Mouse (Mus musculus) thymus, postnatal 4 days (tissue): ENCODE measurements around the gene Onecut1.

Experiments
- DNase-seq: peaks from one replicate; pipeline ENCODE4 v3.0.0; 2021

Onecut1 gene

DNA sequence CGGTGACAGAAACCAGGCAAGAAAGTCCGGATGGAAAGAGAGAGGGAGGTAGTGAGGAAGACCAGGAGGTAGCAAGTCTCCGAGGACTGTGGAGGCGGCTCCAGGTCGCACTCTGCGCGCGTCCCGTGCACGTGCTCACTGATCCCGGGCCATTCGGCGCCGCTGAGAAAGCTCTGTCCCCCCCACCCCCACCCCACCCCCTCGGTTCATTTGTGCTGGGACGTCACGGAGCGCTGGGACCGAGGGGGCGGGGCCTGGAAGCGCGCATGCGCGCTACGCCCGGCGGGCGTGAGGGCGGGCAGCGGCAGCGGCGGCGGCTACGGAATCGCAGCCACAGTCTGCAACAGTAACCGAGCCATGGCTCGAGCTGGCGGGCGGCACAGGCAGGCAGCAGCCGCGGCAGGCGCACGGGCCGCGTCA, at the start of gene Onecut1:
Gene Onecut1 (plus strand): TSS at position 361 of the 420 bp plus-strand sequence.
- peak; percentile 51 for DNase-seq

DNA sequence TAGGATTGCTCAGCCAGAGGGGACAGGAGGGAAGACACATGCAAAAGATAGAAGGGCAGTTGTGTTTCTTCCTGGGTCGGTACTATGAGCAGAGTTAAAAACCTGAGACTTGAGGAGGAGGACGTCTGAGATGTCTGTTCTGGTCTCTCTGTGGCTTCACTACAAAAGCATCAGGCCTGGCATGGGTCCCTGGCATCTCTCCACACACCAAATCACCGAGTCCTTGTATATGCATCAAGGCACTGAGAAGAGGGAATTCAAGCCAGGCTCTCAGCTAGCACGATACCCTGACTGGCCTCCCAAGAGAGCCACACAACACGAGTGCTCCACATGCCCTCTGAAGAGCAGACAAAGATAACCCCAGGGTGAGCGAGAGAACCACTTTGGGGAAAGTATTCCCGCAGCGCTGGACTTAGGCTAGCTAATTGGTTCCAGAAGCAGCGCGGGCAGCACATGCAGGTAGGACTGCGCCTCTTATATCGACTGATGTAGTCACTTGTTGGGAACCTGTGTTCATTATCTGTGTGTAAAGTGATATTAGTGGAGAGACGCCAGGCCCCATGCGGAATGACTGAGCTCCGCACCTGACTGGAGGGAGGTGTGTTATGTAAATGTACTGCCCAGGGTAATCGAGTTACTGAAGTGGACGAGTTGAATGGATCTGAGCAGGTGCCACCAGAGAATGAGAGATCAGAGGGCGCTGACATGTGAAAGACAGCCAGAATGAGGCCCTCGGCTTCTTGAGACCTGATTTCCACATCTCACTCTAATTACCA, 41.8 kb upstream of the Onecut1 start:
- no peak for DNase-seq

DNA sequence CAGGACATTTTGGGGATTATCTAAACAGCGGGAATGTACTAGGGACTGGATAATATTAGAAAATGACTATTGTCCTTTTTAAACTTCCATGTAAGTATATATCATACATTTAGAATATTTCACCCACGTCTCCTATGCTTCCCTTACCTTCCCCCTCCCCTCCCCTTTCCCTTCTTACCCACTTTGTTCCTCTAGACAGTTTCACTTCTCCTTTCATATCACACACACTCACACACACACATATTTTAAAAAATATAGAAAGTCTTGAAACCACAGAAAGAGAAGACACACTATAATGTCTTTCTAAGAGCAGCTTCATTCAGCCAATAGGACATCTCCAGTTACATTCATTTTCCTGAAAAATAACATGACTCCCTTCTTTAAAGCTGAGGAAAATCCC, 36.6 kb upstream of the Onecut1 start:
- DNase-seq, result no peak

DNA sequence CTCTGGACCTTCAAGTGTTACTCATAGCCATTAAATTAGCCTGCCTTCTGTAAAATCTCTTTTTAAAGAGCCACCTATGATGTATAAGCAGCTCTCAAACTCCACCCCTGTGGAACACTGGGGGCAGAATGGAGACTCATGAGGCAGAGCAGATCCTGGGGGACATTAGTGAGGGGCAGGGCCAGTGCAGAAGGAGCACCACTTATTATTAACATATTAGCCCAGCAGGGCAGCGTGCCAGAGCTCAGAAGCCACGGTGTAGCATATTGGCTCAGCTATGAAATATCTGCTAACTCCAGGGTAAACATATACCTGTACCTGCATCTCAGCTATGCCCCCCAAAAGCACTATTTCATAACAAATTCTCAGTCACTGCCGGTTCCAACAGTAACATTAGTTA, 32.5 kb upstream of the Onecut1 start:
- DNase-seq, result no peak

DNA sequence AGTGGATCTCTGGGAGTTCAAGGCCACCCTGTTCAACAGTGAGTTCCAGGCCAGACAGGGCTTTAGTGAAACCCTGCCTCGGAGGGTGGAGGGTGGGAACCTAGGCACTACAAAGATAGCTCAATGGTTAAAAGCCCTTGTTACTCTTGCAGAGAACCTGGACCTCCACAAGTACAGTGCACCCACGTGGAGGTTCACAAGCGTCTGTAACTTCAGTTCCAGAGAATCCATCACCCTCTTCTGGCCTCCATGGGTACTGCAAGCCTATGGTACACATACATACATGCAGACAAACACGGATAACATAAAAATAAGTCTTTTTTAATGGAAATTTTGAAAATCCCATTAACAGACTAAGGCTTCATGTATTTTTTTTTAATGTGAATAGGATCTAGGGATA, 18.8 kb upstream of the Onecut1 start:
- DNase-seq, result no peak

DNA sequence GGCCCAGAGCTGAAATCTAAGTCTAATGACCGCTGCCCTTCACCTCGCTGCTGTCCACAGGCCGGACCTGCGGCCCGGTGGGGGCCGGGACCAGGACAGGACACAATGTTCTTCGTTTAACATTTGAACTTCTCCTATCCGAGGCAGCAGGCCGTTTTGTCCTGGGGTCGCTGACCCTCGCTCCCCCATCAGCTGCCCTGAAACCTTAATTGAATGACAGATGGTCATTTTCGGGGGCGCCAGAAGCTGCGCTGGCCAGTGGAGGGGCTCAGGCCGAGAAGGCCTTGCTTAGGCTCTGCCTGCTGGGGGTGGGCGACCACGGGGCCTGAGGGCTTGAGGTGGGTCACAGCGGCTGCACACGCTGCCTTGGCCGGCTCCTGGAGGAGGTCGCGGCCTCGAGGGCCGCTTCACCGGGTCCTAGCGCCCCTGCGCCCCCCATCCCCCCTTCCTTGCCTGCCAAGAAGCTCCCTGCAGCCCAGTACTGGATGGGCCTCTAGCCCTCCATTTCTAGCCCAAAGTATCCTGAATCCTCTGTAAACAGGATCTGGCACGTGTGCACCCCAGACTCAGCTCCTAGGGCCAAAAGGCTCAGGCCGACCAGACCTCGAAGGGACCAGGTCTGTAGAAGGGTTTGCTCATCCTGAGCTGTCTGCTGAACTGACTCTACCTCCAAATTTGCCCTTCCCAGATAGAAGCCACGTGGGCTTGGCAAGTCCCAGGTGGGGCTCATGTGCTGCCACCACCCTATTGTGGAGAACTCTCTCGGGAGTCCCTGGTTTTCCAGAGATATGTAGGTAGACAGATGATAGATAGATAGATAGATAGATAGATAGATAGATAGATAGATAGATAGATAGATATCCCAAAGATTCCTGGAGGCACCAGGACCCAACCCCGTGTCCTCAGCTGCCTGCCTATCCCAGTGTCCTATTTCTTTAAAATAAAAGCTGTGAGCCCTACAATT, 14.6 kb upstream of the Onecut1 start:
- DNase-seq, result no peak

DNA sequence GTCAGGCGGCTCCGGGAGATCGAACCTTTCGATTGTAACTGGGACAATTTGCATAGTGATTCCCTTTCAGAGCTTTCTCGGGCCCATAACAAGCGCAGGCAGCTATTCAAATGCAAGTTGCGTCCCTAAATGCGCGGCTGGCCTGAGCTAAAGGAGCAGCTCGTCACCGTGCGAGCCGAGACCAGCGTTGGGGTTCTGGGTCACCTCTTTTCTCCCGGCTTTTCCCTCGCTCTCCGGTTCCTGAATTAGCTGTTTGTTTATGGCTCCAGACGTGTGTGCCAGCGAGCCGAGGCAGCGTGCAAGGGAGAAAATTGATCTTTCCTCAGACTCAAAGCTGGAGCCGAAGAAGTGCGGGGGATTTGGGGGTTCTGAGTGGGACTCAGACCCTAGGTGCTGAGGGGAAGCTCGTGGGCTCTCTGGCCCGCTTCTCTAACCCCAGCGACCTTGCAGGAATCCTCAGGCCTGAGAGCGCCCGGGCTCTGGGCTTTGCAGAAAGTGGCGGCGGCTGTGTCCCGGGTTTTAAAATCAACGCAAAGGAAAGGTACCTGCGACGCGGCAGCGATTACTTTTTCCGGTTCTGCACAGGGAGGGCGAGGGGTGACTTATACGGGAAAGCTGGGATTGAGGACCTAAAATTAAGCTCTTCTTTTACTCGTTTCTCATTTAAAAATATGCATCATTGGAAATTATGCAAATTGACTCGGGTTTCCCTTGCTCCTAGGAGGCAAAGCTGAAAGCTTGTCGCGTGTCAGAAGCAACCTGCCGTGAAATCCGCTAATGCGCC, 13.1 kb upstream of the Onecut1 start:
- DNase-seq, result no peak

DNA sequence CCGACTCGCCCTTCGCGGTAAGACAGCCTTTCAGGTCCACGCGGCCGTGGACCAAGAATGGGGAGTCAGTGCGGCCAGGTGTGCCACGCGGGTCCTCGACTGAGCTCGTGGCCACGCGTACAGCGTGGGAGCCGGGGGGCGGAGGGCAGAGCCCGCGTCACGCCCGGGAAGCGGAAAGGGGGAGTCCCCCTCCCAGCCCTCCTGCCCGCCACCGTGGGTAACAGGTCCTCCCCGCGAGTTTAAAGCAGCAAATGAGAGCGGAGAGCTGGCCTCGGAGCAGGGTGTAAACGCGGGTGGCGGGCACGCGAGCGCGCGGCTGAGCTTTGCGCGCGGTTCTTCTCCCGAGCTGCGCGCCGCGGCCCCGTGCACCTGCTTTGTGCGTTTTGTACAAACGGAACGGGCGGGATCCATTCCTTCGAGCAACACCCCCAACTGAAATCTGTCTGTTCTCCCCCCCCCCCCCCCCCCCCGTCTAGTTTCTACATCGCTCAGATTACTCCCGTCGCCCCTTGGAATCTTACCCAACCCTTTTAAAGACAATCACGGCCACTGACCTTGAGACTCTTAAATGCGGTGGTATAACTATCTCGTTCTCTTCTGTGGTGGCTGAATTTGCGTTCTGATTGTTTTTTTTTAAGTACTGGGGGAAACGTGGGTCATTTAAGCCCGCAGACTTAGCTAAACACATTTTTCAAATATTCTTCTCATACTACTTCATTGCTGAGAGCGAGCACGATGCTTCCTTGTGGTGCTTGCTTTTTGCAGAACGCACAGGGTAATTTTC, 12.3 kb upstream of the Onecut1 start:
- DNase-seq, result no peak

DNA sequence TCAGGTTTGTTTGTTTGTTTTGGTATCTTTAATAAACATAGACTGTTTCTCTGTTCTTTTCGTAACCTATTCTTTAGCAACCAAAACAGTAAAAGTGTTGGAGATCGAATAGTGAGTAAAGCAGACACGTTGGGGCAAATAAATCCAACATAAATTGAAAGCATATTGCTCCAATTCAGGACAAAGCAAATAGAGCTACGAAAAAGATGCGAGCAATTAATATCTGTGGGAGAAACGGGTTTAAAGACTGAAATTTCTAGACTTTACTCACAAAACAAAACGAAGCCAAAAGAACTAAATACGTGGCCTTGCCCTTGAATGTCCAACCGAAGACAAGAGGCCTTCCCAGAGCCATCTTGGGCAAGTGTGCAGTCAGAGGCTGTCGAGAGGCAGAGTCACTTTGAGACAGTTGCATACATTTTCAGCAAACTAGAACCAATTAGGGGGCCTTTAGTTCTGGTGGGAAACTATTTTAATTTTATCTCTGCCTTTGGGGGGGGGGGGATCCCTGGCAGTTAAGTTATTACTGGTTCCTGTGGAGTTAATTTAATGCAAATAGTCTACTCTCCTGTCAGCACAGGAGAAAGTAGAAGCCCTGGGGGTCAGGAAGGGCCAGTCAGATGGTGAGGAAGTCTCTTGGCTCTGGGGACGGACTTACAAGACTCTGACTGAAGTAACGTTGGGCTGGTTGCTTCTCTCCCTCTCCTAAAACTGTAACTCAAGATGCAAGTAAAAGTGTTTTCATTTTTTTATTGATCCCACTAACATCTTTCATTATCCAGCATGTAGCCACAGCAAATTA, 11.5 kb upstream of the Onecut1 start:
- DNase-seq, result no peak

DNA sequence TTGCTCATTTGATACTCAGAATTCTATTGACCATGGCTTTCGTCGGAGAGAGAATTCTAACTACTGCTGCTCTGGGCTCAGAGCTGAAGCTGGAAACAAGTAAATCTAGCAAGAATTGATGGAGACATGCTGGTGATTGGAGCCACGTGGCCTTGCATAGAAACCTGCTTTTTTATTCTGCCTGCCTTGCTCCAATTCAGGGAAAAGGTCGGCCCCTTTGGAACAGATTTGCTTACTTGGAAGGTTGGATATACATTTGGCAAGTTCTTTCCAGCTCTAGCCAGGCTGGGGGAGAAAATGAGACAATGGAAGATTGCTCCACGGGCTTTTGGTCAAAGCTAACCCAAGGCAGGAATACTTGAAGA, 11.0 kb upstream of the Onecut1 start:
- DNase-seq, result no peak

DNA sequence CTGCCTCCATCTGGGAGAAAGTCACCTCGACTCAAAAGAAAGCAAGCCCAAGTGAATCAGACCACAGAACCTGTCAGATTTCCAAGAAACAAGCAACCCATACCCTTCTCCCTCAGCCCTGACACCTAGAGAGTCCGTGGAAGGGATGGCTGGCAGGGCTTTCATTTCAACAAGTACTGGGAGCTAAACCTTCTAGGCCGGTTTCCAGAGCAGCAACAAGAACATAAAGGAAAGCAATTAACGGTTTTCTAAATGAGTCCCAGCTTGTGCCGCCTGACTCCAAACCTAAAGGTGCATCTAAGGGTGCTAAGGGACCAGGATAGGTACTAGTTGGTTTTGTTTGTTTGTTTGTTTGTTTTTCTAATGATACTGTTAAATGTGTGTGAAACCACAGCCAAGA, 10.1 kb upstream of the Onecut1 start:
- no peak for DNase-seq

DNA sequence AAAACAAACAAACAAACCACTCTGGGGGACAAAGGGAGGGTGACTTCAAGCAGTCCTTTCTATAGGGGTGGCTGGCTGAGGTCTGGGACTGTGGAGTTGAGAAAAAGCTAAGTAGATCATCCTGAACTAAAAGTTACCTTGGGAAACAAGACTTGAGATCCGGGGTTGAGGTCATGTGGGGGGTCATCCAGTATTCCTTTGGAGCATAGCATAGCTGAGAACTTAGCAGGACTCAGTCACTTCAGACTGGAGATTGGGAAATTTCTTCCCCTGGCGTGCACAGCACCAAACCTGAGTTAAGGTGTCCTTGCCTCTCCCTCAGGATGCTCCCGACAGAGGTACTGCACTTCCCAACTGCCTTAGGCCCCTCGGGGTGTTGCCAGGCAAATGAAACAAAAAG, 9.4 kb upstream of the Onecut1 start:
- no peak for DNase-seq

DNA sequence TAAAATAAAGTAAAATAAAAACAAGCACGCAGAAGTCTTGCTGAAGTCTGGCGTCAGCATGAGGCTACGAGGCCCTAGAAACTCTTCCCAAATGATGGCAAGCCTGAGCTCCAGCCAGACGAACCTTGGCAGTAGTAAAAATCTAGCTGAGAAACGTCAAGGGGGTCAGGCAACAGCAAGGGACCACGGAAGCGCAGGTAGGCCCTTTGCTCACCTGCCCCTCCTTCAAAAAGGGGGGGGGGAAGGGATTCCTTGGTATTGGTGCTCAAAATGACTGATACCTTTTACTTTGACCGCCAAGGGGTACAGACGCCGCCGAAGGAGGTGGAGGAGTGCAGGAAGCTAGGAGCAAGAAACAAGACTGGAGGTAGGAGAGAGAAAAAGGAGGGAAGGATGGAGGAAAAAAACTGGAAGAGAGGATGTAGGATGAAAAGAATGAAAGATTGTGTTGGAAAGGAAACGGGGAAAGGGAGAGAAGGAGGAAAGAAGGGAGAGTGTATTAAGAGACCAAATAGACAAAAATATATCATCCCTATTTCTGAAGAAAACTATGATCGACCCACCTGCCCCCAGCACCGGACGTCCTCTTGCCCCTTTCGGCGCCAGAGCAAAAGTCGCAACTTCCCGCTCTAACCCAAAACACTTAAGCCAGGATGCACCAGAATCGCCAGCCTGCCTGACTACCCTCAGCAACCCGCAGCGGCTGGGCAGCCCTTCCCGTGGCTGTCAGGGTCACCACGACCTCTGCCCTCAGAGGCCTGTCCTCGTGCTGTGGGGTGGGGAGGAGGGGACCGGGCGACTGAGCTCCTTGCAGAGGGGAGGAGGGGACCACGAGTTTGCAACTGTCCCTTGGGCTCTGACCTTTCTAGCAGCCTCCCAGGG, 8.3 kb upstream of the Onecut1 start:
- no peak for DNase-seq

DNA sequence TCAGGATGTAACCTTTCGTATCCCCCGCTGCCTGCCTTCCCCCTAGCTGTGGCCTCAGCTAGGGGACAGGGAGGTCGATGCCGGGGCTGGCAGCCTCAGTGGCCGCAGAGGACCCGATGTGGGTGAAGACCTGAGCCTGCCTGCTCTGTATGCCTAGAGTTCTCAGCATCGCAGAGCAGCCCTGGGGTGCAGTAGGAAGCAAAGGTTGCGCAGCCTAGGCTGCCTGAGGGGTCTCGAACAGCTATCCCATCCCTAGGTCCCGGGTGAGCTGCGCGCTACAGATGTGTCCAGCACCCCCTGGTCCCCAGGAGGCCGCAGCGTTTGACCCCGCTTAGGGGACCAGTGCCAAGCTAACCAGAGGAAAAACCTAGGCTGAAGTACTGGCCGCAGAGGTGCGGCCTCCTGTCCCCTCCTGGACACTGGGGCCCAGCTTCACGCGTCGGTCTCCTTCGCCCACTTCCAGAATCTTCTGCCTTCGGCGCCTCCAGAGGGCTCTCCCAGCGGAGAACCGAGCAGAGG, 7.6 kb upstream of the Onecut1 start:
- DNase-seq, result no peak

DNA sequence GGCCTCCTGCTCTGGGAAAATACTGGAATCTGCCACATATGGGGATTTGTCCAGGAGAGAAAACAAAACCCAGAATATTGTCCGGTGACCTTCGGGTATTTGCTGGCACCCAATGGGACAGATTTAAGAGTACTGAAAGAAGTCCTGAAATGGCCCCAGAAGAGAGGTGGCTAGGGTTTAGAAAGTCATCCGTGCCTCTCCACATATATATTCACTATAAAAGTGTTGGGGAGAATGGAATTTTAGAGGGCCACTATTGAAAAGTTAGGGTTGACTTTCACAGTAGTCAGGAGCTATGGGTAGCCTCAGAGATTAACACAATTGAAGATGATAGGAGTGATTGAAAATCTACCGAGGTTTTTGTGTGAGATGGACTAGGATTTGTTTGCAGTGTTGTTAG, 6.3 kb upstream of the Onecut1 start:
- no peak for DNase-seq

DNA sequence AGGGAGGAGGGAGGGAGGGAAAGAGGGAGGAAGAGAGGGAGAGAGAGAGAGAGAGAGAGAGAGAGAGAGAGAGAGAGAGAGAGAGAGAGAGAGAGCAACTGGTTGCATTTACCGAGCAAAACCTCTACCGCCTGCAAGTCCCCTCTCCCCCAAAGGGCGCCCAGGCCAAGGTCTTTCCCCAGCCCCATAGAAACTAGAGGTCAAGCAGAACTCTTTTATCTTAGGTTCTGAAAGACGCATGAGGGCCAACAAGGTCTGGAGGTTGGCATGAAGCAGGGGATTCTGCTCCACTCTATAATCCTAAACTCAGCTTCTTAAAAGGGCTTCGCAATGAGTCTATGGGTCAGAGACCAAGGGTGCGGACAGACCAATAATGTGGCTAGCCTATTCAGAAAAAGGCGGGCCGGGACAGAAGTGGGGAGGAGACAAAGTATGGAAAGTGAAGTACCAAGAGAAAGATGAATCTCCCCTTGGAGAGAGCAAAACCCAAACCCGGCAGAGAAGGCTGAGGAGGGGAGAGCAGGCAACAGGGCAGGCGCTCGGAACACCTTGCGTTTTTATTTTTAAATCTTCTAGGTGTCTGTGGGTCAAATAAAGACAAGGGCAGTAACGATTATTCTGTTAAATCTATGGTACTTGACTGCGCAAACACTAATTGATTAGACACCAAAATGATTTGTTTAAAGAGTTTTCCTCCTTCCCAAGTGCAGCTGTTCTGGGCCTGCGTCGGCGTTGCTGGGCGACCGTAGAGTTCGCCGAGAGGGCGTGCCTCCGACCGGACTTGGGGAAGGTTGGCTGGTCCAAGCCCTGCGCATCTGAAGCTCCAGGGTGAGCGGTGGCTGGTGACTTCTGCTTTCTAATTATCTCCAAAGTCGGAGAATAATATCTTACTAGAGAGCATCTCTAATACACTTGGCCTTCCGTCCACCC, 4.9 kb upstream of the Onecut1 start:
- DNase-seq, result no peak

DNA sequence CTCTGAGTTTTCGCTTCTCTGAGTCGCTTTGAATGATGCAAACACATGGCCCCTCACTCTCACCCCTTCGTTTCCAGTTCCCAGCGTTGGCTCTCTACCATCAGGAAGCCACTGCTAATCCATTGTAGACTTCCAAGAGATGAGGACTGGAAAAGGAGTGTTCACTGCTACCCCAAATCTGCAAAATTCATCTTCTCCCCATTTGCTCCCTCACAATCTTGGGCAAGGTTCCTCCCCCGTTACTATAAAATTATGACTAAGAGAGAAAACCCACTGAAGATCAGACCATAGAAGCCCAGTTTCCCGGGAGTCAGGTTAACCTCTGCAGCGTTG, 4.2 kb upstream of the Onecut1 start:
- no peak for DNase-seq

DNA sequence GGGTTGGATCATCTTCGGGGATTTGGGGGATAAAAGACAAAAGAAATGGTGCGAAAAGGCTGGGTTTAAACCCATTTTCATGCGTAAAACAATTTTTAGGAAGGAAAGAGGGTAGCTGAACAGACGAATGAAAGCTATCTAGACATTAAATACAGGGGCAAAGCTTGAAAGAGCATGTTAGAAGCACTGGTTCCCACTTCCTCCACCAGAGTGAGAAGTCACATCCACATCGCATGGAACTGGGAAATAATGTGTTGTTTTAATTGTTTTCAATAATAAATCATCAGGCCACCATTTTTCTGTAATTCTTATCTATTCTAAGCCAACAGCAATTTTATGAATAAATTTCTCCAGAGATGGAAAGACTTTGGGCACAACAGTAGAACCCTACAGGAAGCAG, 3.6 kb upstream of the Onecut1 start:
- no peak for DNase-seq

DNA sequence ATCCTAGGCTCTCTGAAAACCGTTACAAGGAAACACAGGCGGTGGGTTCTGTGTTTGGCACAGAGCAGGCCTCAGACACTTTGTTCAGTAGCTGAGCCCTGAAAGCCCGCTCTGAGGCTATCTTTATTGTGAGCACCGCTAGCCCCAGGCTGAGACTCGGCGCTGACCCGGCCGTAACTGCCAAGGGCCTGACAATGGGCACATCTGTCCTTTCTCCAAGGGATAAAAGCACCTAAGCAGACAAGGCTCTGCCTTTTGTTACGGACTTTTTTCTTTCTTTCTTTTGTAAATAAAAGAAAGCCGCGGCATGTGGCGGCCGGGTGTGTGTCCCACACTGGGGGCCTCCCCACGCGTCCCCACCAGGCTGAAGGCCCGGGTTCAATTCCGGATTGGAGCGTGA, 1.3 kb upstream of the Onecut1 start:
- no peak for DNase-seq
